Mouse (Mus musculus) liver, adult 2 months (tissue): ENCODE measurements at regions not wholly inside any gene's neighbourhood (a gene's known extent, or its start where the extent isn't known, plus 50 kb on each side); places are given as distances from the start of the nearest gene placed in this dataset.

Experiments
- CTCF ChIP-seq: fragments of 200-500 bp; IDR thresholded peaks from 2 replicates; pipeline ENCODE4 v1.5.1; 2011; ENCODE audit warnings: low read depth, low read length, control low read depth
- POLR2A ChIP-seq: fragments of 200-500 bp; IDR thresholded peaks from 2 replicates; pipeline ENCODE4 v1.6.1; 2011; ENCODE audit warnings: low read length, control low read depth; ENCODE audit not compliant: insufficient read depth; ENCODE audit errors: extremely low read depth

DNA sequence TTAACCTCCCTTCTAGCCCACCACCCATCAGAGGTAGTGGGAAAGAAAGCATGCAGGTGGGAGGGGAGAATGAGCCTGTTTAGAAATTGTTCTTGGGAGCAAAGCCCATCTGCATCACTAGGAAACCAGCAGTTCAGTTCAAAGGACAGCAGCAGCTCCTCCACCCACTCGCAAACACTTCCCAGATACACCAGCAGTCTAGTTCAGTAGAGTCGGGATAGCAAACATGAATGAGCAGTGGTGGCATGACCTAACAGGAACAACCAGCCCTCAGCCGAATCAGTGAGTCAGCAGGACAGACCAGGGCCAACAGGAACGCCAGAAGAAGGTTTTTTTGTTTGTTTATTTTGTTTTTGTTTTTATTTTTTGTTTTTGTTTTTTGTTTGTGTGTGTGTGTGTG, 74.5 kb upstream of the Zfp648 start:
- TF ChIP-seq CTCF (no peak), POLR2A (no peak)
